ENCODE assay signal across 10 mouse cellular contexts in the genomic region with DNA sequence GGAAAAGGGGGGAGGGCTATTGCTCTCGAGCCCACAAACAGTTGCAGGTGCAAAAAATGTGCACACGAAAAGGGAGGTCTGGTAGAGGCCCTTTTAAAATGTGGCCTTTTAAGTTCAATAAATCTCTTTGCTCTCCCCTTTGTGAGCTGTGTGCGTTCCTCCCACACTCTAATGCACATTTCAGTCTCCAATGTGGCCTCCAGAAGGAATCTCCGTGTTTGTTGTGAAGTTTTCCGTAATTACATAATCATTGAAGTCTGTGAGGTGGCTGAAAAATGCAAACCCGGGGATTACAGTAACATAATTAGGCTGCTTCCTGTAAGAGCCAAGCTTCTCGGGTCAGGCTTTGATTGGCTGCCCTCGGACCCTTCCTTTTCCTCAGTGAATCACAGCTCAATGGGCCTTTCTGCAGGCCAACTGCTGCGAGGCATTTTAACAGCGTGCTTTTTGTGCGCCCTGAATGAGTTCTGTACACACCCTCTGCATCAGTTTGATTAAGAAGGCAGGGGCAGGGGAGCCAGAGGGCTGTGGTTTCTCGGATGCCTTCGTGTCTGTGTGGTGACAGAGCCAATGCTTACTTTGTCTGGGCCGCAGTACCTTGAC.
DNase-seq lines count a peak whose midpoint lies in the region; ATAC-seq and TF ChIP-seq lines count a peak whose summit lies in the region.
"Had no signal": no experiment of that assay in that cellular context is flagged by ENCODE, and none has a peak within 500 bp of the region (broad histone marks: within the 10 kb centered on the region; RNA-seq: fewer than 3 reads in every experiment).

No protein-coding gene starts in this region.

- no peak overlapping the region for H3K4me3 ChIP-seq in liver, postnatal 0 days (ENCODE audit: low read depth, low read length)
- H3K4me3 ChIP-seq in liver, embryonic 12.5 days: no peak overlapping the region
- no peak overlapping the region for H3K4me3 ChIP-seq in embryonic facial prominence, embryonic 14.5 days (ENCODE audit: low read depth, low read length)
- H3K4me3 ChIP-seq in limb, embryonic 10.5 days: no peak overlapping the region
- H3K4me3 ChIP-seq: liver, embryonic 13.5 days had no signal

- ATAC-seq in liver, postnatal 0 days: no peak
- no peak for ATAC-seq in liver, embryonic 12.5 days
- ATAC-seq in embryonic facial prominence, embryonic 14.5 days (ENCODE audit: low read depth): peak; percentile 53
- no peak for ATAC-seq in erythroid progenitor cell, adult 5-6 weeks (replicated peaks; ENCODE audit: low FRiP score, poor library complexity, severe bottlenecking)
- ATAC-seq: CD4-positive, CD25-positive, alpha-beta regulatory T cell, adult 4 months had no signal

- 52% methylated on average over 14 of the region's 14 CpGs for WGBS in liver, postnatal 0 days (ENCODE audit: insufficient replicate concordance)
- 48% methylated on average over 14 of the region's 14 CpGs for WGBS in liver, embryonic 12.5 days (ENCODE audit: insufficient replicate concordance)
- 19% methylated on average over 14 of the region's 14 CpGs for WGBS in embryonic facial prominence, embryonic 14.5 days
- WGBS in limb, embryonic 10.5 days: 49% methylated on average over 14 of the region's 14 CpGs

- no peaks in the 10 kb centered on the region for H3K36me3 ChIP-seq in liver, postnatal 0 days (replicated peaks; ENCODE audit: insufficient read depth, low read length)
- no peaks in the 10 kb centered on the region for H3K36me3 ChIP-seq in liver, embryonic 12.5 days
- H3K36me3 ChIP-seq in embryonic facial prominence, embryonic 14.5 days (ENCODE audit: control insufficient read depth, insufficient read depth, low read length): no peaks in the 10 kb centered on the region
- no peaks in the 10 kb centered on the region for H3K36me3 ChIP-seq in limb, embryonic 10.5 days
- H3K36me3 ChIP-seq: liver, embryonic 13.5 days had no signal

- 0 out of 2 replicates have a peak, but pooled peaks cover 2% of the 10 kb centered on the region for H3K4me1 ChIP-seq in liver, postnatal 0 days (ENCODE audit: insufficient read depth)
- no peaks in the 10 kb centered on the region for H3K4me1 ChIP-seq in liver, embryonic 12.5 days
- no peaks in the 10 kb centered on the region for H3K4me1 ChIP-seq in embryonic facial prominence, embryonic 14.5 days (ENCODE audit: control insufficient read depth, insufficient read depth, low read length)
- H3K4me1 ChIP-seq in limb, embryonic 10.5 days: peaks cover 15% of the 10 kb centered on the region
- H3K4me1 ChIP-seq: liver, embryonic 13.5 days had no signal

- no peak for DNase-seq in liver, postnatal 0 days
- DNase-seq in embryonic facial prominence, embryonic 14.5 days (ENCODE audit: low spot score): peak; percentile 75
- DNase-seq in limb, embryonic 10.5 days (ENCODE audit: low spot score): no peak
- DNase-seq in retina, embryonic 14.5 days (ENCODE audit: low spot score): peak; percentile 39
- DNase-seq in heart, adult 8-10 months (ENCODE audit: low spot score): no peak
- no peak for DNase-seq in yolk sac, embryonic 10.5 days (ENCODE audit: low spot score)
- DNase-seq: liver, embryonic 13.5 days had no signal

- TF ChIP-seq CTCF in liver, postnatal 0 days (IDR thresholded peaks at IDR 0.05; ENCODE audit: low read depth): no peak

- H3K4me2 ChIP-seq in liver, postnatal 0 days (ENCODE audit: low read depth, low read length): no peak overlapping the region
- H3K4me2 ChIP-seq in liver, embryonic 12.5 days: no peak overlapping the region
- 0 out of 2 replicates have a peak overlapping the region, but pooled peaks have one; percentile 0 for H3K4me2 ChIP-seq in embryonic facial prominence, embryonic 14.5 days (ENCODE audit: low read depth, low read length)
- H3K4me2 ChIP-seq: liver, embryonic 13.5 days had no signal

- H3K27ac ChIP-seq in liver, postnatal 0 days (ENCODE audit: low read depth): peak overlapping the region; percentile 16; the same call in 1 of the 2 replicates
- H3K27ac ChIP-seq in liver, embryonic 12.5 days: no peak overlapping the region
- 0 out of 2 replicates have a peak overlapping the region, but pooled peaks have one; percentile 33 for H3K27ac ChIP-seq in embryonic facial prominence, embryonic 14.5 days (replicated peaks; ENCODE audit: low read depth, low read length)
- H3K27ac ChIP-seq in limb, embryonic 10.5 days: peak overlapping the region; percentile 71
- H3K27ac ChIP-seq: liver, embryonic 13.5 days had no signal

- H3K9ac ChIP-seq in liver, postnatal 0 days (replicated peaks): no peak overlapping the region
- no peak overlapping the region for H3K9ac ChIP-seq in liver, embryonic 12.5 days
- H3K9ac ChIP-seq in embryonic facial prominence, embryonic 14.5 days (ENCODE audit: low read depth, low read length): no peak overlapping the region
- H3K9ac ChIP-seq: liver, embryonic 13.5 days had no signal

- TF ChIP-seq EP300 in liver, postnatal 0 days (IDR thresholded peaks at IDR 0.05; ENCODE audit: low read depth): no peak

- H3K9me3 ChIP-seq in liver, postnatal 0 days (ENCODE audit: low read length): no peaks in the 10 kb centered on the region
- no peaks in the 10 kb centered on the region for H3K9me3 ChIP-seq in liver, embryonic 12.5 days (replicated peaks)
- H3K9me3 ChIP-seq in embryonic facial prominence, embryonic 14.5 days (ENCODE audit: control insufficient read depth, low read length): no peaks in the 10 kb centered on the region
- H3K9me3 ChIP-seq in limb, embryonic 10.5 days (replicated peaks): no peaks in the 10 kb centered on the region
- H3K9me3 ChIP-seq: liver, embryonic 13.5 days had no signal

- H3K27me3 ChIP-seq in liver, postnatal 0 days (ENCODE audit: insufficient read depth, low read length): no peaks in the 10 kb centered on the region
- H3K27me3 ChIP-seq in liver, embryonic 12.5 days (replicated peaks): no peaks in the 10 kb centered on the region; the same call in 1 of the 2 replicates
- no peaks in the 10 kb centered on the region for H3K27me3 ChIP-seq in embryonic facial prominence, embryonic 14.5 days (replicated peaks; ENCODE audit: control insufficient read depth, insufficient read depth, low read length)
- no peaks in the 10 kb centered on the region; the same call in 1 of the 2 replicates for H3K27me3 ChIP-seq in limb, embryonic 10.5 days (ENCODE audit: low read depth, poor library complexity, severe bottlenecking)
- H3K27me3 ChIP-seq: liver, embryonic 13.5 days had no signal

Comparison
In these comparisons a context has a peak if more than half of its experiments do, and no peak if none do; other contexts are left out.
1. DNase-seq: peak in embryonic facial prominence, embryonic 14.5 days (single experiment) and retina, embryonic 14.5 days (single experiment); none in liver, postnatal 0 days (single experiment), limb, embryonic 10.5 days (single experiment), heart, adult 8-10 months (single experiment) and yolk sac, embryonic 10.5 days (single experiment).